Mouse (Mus musculus) cerebellum, adult (tissue): ENCODE data around the gene Pcsk2.

ENCODE experiments used
- ATAC-seq: cut with Nextera tagmentation; 2 replicates; pipeline ENCODE4 v1.9.2; 2017; ENCODE audit warnings: mild to moderate bottlenecking, moderate library complexity, mixed read lengths; ENCODE audit not compliant: insufficient number of reproducible peaks, low FRiP score, low TSS enrichment

Pcsk2 gene

DNA sequence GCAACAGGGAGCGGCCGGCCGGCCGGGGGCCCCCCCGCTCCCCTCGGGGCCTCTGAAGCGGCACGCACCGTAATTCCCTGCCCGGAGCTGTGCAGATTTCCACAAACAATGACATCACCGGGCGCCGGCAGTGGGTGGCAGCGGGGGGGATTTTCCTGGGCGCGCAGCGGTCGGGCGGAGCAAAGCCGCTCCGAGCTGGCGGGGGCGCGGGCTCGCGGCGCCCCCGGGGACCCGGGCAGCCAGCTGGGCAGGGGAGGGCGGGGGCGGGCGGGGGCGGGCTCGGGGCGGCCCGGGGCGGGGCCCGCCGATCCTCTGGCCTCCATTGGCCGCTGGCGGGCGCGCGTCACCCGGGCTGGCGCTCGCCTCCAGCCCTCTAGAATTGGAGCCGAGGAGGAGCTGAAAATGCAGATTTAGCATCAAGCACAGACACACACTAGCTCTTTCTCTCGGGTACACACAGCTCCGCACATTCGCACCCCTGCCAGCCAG, at the start of gene Pcsk2:
Pcsk2 (plus strand) TSS at position 399 of the 489 bp plus-strand sequence.
- ATAC-seq: peak; percentile 88

DNA sequence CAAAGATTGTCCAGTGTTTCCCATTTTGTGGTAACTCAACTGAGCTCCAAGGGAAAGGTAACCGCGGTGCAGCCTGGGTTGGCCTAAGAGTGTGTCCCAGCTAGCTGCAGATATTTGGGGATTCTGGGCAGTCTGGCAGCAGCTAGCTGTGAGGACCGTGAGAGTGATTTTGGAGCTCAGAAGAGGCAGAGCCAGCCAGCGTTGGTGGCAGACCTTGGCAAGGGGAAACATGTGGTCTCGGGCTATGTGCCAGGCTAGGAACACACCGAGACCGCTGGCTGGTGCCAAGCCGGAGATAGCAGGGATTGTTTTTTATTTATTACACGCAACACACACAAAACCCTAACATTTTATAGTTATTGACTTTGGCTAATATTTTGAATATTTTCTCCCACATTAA, 45.1 kb upstream of the Pcsk2 start:
- peak; percentile 75; the same call in 1 of the 2 replicates for ATAC-seq

DNA sequence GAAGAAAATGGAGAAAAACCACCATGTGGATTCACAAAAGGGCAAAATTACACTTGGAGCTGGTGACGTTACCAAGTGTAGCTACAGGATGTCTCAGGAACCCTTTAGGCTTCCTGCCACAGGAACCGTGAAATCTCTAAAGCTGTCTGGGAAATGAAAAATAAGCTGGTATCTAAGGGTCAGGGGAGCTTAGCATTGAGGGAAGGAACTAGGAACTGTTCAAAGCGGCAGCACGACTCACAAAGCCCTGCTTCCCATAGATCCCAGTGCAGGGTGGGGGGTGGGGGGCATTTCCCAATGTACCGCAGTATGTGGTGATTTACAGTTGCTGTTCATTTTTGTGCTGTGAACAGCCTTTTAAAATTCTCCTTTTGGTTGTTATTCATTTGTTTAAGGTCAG, 44.2 kb upstream of the Pcsk2 start:
- no peak for ATAC-seq

DNA sequence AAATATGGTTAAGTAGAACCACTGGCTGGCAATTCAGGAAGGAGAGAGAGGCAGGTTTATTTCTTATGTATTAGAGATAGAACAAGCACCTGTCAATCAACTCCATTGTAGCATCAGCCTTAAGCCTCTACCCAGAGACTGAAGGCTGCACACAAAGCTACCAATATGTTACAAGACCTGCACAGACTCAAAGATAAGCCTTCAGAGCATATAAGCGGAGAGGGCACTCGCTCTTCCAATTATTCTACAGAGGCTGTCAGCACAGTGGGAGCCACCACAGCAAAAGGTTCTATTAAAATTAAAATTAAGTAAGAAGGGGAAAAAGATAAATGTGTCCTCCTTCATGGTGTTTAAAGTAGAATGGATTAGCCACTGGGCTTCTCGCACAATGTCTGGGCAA, 43.8 kb upstream of the Pcsk2 start:
- no peak for ATAC-seq

DNA sequence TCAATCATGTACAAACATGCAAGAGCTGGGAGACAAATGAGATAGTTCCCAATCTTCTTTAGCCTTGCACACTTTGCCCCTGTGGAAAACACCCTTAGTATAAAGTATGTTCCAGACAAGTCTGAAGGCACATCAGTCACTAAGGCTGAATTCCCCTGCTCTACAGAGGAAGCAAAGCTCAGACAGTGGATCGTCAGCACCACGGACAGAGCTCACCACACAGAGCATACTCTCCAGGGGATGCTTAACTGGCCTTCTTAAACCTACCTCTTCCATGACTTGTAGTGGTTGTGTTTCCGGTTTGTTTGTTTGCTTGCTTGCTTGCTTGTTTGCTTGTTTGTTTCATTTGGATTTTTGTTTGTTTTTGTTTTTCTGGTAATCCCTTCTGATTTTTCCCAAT, 9.5 kb upstream of the Pcsk2 start:
- no peak for ATAC-seq

DNA sequence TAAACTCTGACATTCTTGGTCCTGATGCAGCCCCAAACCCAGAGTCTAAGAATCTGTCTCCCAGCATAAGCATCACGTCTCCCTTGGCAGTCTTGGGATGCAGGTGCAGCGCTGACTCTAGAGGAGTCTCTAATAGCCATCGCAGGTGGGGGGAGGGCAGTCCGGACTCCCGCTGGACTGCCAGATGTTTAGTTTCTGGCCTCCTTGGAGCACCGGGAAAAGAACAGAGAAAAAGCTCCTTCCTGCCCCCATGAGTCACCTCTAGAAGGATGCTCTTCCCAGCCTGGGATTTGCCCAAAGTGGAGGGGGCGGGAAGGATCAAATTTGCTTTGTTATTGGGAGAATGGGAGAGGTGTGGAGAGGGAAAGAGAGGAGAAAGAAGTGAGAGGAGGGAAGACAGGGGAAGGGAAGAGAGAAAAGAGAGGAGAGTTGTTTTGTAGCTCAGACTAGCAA, 631 bp upstream of the Pcsk2 start:
- ATAC-seq: peak; percentile 31

DNA sequence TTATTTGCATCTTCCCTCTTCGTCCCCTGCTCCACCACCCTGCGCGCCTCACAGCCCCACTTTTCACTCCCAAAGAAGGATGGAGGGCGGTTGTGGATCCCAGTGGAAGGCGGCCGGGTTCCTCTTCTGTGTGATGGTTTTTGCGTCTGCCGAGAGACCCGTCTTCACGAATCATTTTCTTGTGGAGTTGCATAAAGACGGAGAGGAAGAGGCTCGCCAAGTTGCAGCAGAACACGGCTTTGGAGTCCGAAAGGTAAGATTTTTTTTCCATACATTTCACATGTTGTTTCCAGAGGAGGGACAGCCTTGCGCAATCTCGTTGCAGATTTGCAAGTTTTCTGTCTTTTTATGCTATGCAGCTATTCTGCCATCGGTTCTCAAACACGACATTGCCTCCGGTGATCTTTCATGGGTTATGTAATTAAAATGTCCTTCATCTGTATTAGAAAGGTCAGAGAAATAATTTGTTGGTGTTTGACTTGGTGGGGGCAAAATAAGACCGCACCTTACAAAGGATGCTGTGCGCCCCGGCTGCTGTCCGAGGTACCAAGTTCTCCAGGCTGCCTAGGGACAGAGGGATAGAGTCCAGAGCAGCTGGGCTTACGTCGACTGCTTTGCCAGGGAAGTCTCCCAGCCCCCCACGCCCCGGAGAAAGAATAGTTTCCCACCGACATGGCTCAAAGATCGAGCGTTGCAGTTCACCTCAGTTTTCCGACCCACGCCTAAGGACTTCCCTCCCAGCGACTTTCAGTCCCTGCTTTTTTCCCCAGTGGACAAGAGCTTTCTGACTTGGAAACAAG, 656 bp downstream of the Pcsk2 start:
- no peak for ATAC-seq

DNA sequence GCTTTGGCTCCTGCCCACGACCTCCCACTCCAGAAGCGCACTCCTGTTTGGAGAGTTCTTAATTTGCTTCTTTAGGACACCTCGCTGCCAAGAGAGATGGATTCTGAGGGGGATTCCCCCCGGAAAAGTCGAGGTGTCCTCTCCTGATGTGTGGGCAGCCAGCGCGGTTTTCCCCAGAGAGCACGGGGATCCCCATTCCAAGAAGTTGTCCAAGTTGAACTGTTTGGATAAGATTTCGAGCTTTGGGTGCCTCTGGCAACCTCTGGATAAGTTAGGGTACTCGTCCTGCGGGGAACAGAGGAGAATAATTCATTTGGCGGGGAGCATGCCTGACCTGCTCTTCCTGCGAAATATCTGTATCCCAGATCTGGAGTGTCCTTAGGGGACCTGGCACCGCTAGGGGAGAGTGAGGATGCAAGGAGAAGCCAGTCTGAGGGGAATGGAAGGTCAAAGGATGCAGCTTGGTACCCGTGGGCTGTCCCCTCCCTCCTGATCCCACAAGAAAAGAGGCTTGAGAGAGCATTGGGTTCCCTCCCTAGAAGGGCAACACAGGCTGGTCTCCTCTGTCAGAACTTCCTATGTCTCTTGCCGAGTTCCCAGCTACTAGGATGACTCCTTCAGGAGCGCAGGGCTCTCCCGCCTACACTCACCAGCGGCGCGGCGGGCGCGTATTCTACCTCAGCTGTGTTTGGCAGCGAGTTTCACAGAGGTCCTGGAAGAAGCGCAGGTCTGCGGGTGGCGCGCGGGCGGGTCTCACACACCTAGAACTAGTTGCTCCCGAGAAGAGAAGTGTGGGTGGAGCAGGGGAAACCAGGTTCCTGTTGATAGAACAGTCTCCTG, 1.5 kb downstream of the Pcsk2 start:
- ATAC-seq: peak; percentile 12; the same call in 1 of the 2 replicates

DNA sequence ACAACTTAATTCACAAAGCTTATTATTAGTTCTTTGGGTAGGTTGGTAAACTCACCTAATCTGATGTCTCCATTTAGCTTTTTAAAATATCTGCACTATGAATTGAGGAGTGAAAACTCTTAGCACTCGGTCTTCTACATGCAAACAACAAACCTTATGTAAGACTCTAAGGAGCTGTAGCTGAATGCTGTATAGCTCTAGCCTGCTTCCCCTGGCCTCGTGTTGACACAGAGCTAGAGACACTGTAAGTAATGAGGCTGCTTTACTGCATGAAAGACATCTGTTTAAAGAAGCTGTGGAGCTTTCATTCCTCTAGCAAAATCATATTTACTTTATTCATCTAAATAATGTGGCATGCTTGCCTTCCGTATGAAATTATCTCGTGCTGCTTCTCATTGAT, 14.4 kb downstream of the Pcsk2 start:
- ATAC-seq: peak; percentile 67; the same call in 1 of the 2 replicates

DNA sequence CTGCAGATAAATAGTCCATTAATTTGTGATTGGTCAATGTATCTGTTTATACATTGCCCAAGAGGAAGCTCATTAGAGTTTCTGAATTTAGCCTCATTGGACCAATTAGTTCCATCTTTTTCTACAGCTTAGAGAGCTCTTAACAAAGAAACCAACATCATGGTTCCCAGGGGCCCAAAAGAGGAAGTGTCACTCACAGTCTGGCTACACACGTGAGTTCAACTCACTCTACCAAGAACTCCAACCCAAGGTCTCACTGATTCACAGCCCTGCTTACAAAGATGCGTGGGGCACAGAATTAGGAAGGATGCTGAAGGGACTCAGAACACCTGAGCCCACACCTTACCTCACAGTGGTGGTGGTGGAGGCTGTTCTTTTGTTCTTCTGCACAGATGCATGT, 19.1 kb downstream of the Pcsk2 start:
- no peak for ATAC-seq

DNA sequence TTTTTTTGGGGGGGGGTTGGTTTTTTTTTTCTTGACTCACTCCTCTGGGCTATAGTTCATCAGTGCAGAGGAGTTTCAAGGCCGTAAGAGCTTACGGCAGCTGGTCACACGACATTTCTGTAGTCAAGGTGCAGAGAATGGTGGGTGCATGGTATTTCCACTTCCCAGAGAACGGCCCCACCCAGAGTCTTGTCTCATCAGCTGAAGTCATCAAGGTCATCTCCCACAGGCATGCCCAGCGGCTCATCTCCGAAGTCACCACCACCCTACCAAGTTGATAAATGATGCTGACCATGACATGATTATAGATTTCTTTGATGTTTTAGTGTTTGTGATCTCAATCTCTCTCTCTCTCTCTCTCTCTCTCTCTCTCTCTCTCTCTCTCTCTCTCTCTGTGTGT, 20.0 kb downstream of the Pcsk2 start:
- ATAC-seq: no peak

DNA sequence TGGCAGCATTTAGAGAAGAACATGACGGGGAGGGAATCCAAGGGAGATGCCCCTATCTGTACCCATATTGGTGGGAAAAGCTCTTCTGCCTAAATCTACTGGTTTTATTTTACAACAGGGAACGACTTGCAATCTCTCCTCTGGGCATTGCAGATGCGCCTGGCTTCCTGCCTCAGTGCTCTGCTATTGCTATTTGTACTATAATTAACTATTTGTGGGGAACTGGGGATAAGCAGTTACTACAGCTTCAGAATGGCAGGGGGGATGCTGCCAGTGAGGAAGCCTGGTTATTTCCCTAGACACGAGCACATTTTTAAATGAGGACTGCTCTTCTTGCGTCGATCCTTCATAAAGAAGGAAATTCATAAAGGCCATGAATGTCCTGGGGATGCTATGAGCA, 39.4 kb downstream of the Pcsk2 start:
- ATAC-seq: no peak

DNA sequence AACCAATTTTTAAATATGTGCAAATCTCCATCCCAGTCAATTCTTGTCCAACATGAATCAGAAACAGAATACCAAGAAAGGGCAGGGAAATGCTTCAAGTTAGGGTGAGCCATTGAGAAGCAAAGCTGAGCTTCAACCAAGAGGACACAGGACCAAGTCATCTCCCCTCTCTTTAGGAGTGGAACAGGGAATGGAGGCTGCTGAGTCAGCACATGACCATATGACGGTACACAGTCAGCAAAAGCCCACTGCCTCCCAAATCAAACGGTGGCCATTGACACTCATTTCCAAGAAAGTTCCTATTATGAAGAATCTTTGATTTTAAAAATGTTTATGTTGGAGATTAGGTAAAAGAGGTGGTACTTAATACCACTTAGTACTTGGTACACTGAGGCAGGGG, 44.4 kb downstream of the Pcsk2 start:
- no peak for ATAC-seq

DNA sequence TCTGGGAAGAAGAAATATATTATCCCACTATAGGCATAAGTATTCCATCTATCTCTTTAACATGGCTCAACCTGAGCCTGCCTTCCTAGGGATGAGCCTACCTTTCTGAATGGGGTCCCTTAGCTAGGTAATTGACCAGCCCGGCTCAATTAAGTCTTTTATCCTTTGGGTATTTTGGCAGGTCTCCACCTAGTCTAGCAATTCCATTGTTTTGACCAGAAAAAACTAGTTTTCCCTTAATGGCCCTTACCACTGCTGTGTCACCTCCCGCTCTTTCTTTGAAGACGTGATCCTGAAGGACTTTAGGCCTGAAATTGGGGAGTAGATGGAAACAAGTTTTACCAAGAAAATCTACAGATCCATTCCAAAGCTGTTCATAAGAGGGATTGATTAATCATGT, 57.1 kb downstream of the Pcsk2 start:
- ATAC-seq: no peak

DNA sequence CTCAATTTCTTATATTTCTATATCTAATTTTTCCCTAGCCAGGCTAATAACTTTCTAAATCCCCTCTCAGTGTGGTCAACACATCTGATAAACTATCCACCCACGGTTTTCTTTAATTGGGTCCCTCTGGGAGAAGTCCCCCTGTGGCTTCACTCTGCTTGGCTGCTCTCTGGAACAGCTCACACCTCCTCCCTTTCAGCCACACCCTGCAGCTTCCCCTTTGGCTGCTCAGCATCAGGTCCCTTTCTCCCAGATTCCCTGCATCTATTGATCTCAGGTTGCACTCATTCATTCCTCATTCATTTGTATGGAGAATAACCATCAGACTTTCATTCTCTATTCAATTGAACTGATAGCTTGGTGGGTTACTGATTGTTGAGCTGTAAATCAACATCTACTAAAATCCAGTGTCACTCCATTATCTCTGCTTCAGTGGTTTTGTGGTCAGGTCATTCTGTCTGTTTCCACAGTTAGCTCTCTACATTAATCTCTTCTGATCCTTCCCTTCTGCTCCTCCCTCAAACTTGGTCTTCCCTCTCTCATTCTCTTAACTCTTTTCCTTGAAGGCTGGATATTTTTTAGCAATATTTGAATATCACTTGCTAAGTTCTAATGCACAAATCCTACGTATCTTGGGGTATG, 58.0 kb downstream of the Pcsk2 start:
- ATAC-seq: no peak

DNA sequence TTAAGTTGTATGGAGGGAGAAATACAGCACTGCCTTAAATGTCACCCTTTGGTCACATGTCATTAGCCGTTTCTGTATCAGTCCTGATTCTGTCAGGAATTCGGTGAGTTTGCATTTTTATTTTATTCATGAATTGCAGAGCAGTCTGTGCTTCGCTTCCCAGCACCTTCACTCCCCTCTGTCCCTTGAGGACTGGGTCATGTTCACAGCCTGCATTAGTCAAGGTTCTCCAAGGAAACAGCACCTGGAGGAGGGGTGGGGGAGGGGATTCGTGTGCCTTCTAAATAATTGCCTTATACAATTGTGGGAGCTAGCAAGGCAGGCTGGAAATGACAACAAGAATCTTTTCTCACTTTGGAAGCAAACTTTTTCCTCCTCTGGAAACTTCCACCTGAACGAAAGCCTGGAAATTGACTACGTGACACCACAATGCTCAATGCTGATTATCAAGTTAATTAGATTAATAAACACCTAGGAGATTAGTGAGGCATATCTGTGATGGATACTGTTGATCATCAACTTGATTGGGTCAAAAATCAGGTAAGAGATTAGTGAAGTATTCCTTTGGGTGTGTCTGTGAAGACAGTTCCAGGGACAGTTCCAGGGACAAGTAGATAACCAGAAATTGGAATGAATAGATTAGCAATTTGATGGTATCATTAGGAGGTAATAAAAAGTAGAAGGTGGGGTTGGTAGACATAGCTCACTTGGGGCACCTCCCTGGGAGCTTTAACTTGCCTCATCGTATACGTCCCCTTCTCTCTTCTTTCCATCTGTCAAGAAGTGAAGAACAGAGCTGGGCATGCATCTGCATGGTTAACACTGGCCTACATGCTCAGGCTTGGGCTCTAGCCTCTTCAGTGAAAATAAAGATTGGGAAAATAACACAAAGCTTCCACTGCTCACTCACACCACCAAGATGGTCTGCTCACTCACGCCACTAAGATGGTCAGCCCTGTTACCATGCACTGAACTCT, 64.7 kb downstream of the Pcsk2 start:
- ATAC-seq: no peak

DNA sequence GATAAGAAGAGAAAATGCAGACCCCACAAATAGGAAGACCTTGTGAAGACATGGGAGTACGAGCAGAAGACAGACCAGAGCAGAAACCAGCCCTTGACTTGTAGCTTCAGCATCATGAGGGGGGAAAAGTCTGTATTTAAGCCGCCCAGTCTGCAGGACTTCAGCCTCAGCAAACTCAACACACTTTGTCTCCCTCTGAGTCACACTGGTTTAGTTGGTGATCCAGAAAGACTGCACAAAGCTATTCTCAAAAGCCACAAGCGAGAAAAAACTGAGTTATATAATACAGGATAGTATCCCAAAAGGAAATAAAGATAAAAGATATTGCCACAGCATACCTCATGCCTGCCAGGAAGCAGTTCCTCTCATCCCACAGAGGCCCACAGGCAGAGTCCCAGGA, 67.5 kb downstream of the Pcsk2 start:
- ATAC-seq: no peak

DNA sequence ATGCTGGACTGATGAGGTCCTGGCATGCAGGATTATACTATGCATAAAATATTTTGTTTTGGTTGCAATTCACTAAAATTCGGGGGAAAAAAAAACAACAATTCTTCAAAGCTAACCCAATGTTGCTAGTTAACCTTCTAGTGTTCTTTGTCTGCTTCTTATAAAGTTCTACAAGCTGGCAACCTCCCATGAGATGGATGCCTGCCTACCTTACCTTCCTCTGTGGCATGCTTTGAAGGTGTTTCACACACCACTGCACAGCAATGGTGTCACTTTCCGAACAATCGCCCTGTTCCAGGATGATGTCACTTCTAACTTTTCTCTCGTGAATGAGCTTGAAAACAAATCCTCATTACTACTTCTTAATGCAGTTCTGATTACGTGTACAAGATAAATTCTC, 68.8 kb downstream of the Pcsk2 start:
- no peak for ATAC-seq

DNA sequence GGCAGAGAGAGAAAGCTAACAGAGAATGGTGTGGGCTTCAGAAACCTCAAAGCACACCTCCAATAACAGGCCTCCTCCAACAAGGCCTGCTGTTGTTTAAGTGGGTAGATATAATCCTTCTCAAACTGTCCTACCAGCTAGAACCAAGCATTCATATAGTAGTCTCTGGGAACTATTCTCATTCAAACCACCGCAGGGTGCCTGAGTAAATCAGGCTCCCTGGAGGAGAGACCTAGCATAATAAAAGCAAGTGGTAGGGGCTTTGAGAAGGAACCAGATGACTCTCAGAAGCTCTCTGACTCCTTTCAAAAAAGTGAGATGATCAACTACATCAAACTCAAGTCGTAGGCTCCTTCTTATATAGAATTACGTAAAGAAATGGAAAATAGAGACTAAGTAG, 75.0 kb downstream of the Pcsk2 start:
- ATAC-seq: no peak

DNA sequence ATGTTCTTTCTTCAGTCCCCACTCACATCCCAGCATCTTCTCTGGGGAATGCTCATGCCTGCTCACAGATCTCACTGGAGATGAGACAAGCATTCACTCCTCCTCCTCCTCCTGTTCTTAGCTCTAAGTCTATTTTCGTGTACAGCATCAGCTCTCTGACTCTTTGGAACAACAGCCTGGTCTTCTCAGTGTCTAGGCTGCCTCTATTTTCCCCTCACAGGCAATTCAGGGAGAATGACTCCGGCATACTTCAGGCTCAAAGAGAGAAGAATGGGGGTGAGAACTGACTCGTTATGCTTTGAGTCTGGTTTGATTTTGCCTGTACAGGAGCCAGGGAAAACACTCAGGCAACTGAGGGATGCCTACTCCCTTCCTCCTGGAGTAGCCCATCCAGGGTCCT, 78.0 kb downstream of the Pcsk2 start:
- ATAC-seq: no peak
